Mouse (Mus musculus): ENCODE measurements around the gene Foxc2. TPM values are rescaled to one million over a fixed set of nuclear protein-coding genes. Genes with fewer than 3 reads are reported as not detected.

The Foxc2 gene
- polyA plus RNA-seq, 1 experiment = 0.80 TPM

DNA sequence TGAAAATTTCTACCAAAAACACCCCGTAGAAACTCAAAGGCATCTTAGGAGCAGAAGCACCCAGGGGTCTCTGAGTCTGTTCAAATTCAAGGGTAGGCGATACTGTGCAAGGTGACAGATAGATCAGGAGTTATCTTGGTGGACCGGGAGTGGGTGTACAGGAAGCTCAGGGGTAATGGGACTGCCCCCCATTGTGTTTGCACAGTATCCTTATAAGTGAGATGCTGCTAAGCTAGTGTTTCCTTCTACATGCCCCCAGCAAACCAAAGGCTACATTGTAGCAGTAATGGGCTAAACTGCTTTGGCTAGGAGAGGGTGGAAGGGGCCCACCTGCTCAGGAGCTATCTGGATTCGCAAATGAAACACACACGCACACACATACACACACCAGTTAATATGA is 45.5 kb downstream of the Foxc2 start:
- no peak overlapping the region for H3K27ac ChIP-seq (ENCODE audit: control insufficient read depth, insufficient read depth, low read length)
- no peak overlapping the region for H3K4me3 ChIP-seq (ENCODE audit: control insufficient read depth, insufficient read depth, low read length)
- DNase-seq = no peak
- no peaks in the 10 kb centered on the region for H3K27me3 ChIP-seq (ENCODE audit: control insufficient read depth, insufficient read depth, low read length)
- WGBS = 90% methylated on average over 5 of the region's 5 CpGs
- TF ChIP-seq POLR2A (IDR thresholded peaks at IDR 0.05; ENCODE audit: control insufficient read depth, extremely low read depth, insufficient read depth, low read length, poor library complexity) (no peak), CTCF (IDR thresholded peaks at IDR 0.05; ENCODE audit: borderline replicate concordance, control insufficient read depth, extremely low read depth, insufficient read depth, low read length, poor library complexity) (no peak)
- no peaks in the 10 kb centered on the region for H3K4me1 ChIP-seq (replicated peaks; ENCODE audit: control insufficient read depth, insufficient read depth, low read length)
- H3K36me3 ChIP-seq (ENCODE audit: control insufficient read depth, insufficient read depth, low read length) = no peaks in the 10 kb centered on the region

DNA sequence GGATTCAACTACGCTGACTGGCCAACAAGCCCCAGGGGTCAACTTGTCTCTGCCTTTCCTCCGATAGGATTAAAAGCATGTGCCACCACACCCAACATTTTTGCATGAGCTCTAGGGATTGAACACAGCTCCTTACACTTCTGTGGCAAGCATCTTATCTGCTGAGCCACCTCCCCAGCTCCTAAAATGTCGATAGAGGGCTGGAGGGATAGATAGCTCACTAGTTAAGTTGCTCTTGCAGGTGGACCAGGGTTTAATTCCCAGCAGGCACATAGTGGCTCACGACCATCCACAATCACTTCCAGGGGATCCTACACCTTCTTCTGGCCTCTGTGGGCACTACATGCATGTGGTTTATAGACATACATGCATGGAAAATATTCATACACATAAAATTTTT is 46.4 kb downstream of the Foxc2 start:
- DNase-seq = no peak
- Histone ChIP-seq H3K4me1 (replicated peaks; ENCODE audit: control insufficient read depth, insufficient read depth, low read length) (no peaks in the 10 kb centered on the region), H3K4me3 (ENCODE audit: control insufficient read depth, insufficient read depth, low read length) (no peak overlapping the region), H3K36me3 (ENCODE audit: control insufficient read depth, insufficient read depth, low read length) (no peaks in the 10 kb centered on the region), H3K27ac (ENCODE audit: control insufficient read depth, insufficient read depth, low read length) (no peak overlapping the region), H3K27me3 (ENCODE audit: control insufficient read depth, insufficient read depth, low read length) (no peaks in the 10 kb centered on the region)
- no peak for TF ChIP-seq POLR2A (IDR thresholded peaks at IDR 0.05; ENCODE audit: control insufficient read depth, extremely low read depth, insufficient read depth, low read length, poor library complexity)
- TF ChIP-seq CTCF (IDR thresholded peaks at IDR 0.05; ENCODE audit: borderline replicate concordance, control insufficient read depth, extremely low read depth, insufficient read depth, low read length, poor library complexity) = no peak
- 87% methylated on average over 4 of the region's 4 CpGs for WGBS

DNA sequence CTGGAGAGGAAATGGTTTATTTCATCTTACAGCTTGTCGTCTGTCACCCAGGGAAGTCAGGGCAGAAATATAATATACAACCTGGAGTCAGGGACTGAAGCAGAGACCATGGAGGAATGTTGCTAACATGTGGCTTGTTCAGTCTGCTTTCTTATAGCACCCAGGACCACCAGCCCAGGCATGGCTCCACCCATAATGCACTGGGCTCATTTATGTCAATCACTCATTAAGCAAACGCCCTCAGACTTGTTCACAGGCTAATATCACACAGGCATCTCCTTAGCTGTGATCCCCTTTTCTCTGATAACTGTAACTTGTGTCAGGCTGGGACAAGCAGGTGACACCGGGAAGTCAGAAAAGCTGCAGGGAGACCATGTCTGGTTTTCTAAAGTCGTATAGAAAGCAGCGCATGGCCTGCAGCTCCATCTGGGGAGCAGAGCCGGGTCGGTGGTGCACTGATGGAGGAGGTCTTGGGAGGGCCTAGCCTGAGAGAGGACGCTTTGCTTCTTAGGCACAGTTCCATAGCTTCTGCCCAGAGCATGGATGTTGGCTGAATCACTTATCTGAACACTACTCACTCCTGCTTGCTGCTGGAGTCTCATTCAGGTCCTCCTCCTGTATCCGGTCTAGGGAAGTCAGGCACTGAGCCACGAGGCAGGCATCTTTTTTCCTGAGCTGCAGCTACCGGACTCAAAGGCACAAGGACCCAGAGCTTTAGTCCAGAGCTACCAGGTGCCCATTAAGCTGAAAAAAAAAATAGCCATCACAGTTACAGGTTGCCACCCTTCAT is 47.1 kb downstream of the Foxc2 start:
- no peaks in the 10 kb centered on the region for H3K36me3 ChIP-seq (ENCODE audit: control insufficient read depth, insufficient read depth, low read length)
- H3K4me1 ChIP-seq (replicated peaks; ENCODE audit: control insufficient read depth, insufficient read depth, low read length) = no peaks in the 10 kb centered on the region
- H3K27me3 ChIP-seq (ENCODE audit: control insufficient read depth, insufficient read depth, low read length) = no peaks in the 10 kb centered on the region
- H3K4me3 ChIP-seq (ENCODE audit: control insufficient read depth, insufficient read depth, low read length) = no peak overlapping the region
- H3K27ac ChIP-seq (ENCODE audit: control insufficient read depth, insufficient read depth, low read length) = no peak overlapping the region
- WGBS = 84% methylated on average over 11 of the region's 11 CpGs
- no peak for TF ChIP-seq CTCF (IDR thresholded peaks at IDR 0.05; ENCODE audit: borderline replicate concordance, control insufficient read depth, extremely low read depth, insufficient read depth, low read length, poor library complexity)
- no peak for TF ChIP-seq POLR2A (IDR thresholded peaks at IDR 0.05; ENCODE audit: control insufficient read depth, extremely low read depth, insufficient read depth, low read length, poor library complexity)
- no peak for DNase-seq

DNA sequence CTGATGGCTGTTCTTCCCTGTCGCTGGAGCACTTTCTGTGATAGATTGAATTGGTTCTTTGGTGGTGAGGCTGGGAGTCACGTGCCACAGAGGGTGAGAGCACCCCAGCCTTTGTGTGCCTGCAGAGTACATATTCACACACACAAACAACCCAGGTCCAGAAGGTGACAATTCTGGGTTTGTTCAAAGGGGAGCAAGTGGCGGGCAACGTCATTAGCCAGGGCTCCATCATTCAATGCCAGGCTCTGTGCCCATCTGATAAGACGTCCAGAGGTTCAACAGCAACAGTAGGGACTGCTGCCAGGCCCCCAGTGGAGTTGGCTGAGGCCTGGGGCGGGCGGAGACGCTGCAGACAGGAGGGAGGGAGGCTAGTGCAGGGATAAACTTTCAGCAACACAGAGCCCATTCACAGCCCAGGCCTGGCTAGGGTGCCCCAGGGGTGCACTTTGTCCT is 48.1 kb downstream of the Foxc2 start:
- DNase-seq = no peak
- no peak overlapping the region for H3K27ac ChIP-seq (ENCODE audit: control insufficient read depth, insufficient read depth, low read length)

DNA sequence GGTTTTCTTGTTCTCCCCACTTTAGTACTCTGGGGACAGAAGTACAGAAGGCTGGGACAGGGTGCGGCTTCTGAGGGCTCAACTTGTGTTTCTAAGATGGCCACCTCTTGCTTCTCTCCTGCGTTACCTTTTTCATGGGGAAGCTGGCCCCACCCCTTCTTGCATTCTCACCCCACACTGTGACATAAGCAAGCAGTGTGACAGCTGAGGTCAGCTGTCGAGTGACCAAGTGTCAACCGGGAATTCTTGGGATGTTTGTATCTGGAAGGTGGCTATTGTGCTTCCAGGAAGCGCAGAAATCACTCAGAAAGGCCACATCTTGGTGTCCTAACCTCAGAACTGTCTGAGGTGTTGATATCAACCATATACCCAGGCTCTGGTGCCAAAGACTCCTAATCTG is 52.1 kb downstream of the Foxc2 start:
- Histone ChIP-seq H3K4me1 (replicated peaks; ENCODE audit: control insufficient read depth, insufficient read depth, low read length) (no peaks in the 10 kb centered on the region), H3K36me3 (ENCODE audit: control insufficient read depth, insufficient read depth, low read length) (no peaks in the 10 kb centered on the region), H3K4me3 (ENCODE audit: control insufficient read depth, insufficient read depth, low read length) (no peak overlapping the region), H3K27ac (ENCODE audit: control insufficient read depth, insufficient read depth, low read length) (no peak overlapping the region), H3K27me3 (ENCODE audit: control insufficient read depth, insufficient read depth, low read length) (no peaks in the 10 kb centered on the region; the same call in 1 of the 2 replicates)
- TF ChIP-seq CTCF (IDR thresholded peaks at IDR 0.05; ENCODE audit: borderline replicate concordance, control insufficient read depth, extremely low read depth, insufficient read depth, low read length, poor library complexity) (no peak), POLR2A (IDR thresholded peaks at IDR 0.05; ENCODE audit: control insufficient read depth, extremely low read depth, insufficient read depth, low read length, poor library complexity) (no peak)
- no peak for DNase-seq
- 83% methylated on average over 5 of the region's 5 CpGs for WGBS

More for the DNA sequence above, 48.1 kb downstream of the Foxc2 start:
- H3K36me3 ChIP-seq (ENCODE audit: control insufficient read depth, insufficient read depth, low read length) = no peaks in the 10 kb centered on the region
- no peaks in the 10 kb centered on the region for H3K27me3 ChIP-seq (ENCODE audit: control insufficient read depth, insufficient read depth, low read length)
- TF ChIP-seq CTCF (IDR thresholded peaks at IDR 0.05; ENCODE audit: borderline replicate concordance, control insufficient read depth, extremely low read depth, insufficient read depth, low read length, poor library complexity) = no peak
- TF ChIP-seq POLR2A (IDR thresholded peaks at IDR 0.05; ENCODE audit: control insufficient read depth, extremely low read depth, insufficient read depth, low read length, poor library complexity) = no peak
- no peaks in the 10 kb centered on the region for H3K4me1 ChIP-seq (replicated peaks; ENCODE audit: control insufficient read depth, insufficient read depth, low read length)
- WGBS = 68% methylated on average over 8 of the region's 8 CpGs
- H3K4me3 ChIP-seq (ENCODE audit: control insufficient read depth, insufficient read depth, low read length) = no peak overlapping the region

Other genes with a start within 250 kb of the Foxc2 start
- 0.94 and 1.3 TPM in 2 replicates for gene Foxf1, start 31.8 kb upstream of the Foxc2 start, polyA plus RNA-seq (2012; rRNA removed)
- gene Mthfsd, start 7.8 kb upstream of the Foxc2 start, polyA plus RNA-seq (2012; rRNA removed) = 60.8 and 69.4 TPM in 2 replicates
- 0.11 and 0.14 TPM in 2 replicates for gene Foxl1, start 11.8 kb downstream of the Foxc2 start, polyA plus RNA-seq (2012; rRNA removed)